Mouse (Mus musculus): ENCODE results near the gene Klhl20. TPM values are rescaled to one million over a fixed set of nuclear protein-coding genes. Genes with fewer than 3 reads are reported as not detected.

Gene Klhl20
- polyA plus RNA-seq, 1 experiment from 2014 or later: 10.4 TPM

GRCm38 (mm10) chr1:161140026-161140762 lies 8.9 kb upstream of the Klhl20 start:
- no peaks in the 10 kb centered on the region for H3K36me3 ChIP-seq
- ATAC-seq (ENCODE audit: extremely low read depth, insufficient number of reproducible peaks, low FRiP score, low TSS enrichment): no peak

GRCm38 (mm10) chr1:161139496-161139895 lies 8.2 kb upstream of the Klhl20 start:
- no peak overlapping the region for H3K4me3 ChIP-seq
- no peak for ATAC-seq (ENCODE audit: extremely low read depth, insufficient number of reproducible peaks, low FRiP score, low TSS enrichment)
- peaks cover 12% of the 10 kb centered on the region; the same call in 1 of the 2 replicates for H3K4me1 ChIP-seq
- no peak overlapping the region for H3K4me2 ChIP-seq
- 73% methylated on average over 2 of the region's 2 CpGs for WGBS
- no peak overlapping the region for H3K9ac ChIP-seq
- no peak overlapping the region for H3K27ac ChIP-seq (replicated peaks)
- H3K9me3 ChIP-seq: no peaks in the 10 kb centered on the region
- H3K36me3 ChIP-seq: no peaks in the 10 kb centered on the region
- H3K27me3 ChIP-seq (replicated peaks): no peaks in the 10 kb centered on the region; the same call in 1 of the 2 replicates

More at GRCm38 (mm10) chr1:161140026-161140762, 8.9 kb upstream of the Klhl20 start:
- H3K27me3 ChIP-seq (replicated peaks): no peaks in the 10 kb centered on the region; the same call in 1 of the 2 replicates
- no peak overlapping the region for H3K9ac ChIP-seq
- no peak overlapping the region for H3K4me3 ChIP-seq
- H3K4me1 ChIP-seq: peaks cover 12% of the 10 kb centered on the region; the same call in 1 of the 2 replicates
- no peaks in the 10 kb centered on the region for H3K9me3 ChIP-seq
- H3K4me2 ChIP-seq: no peak overlapping the region
- no peak overlapping the region for H3K27ac ChIP-seq (replicated peaks)
- 69% methylated on average over 9 of the region's 9 CpGs for whole genome bisulfite sequencing

DNA sequence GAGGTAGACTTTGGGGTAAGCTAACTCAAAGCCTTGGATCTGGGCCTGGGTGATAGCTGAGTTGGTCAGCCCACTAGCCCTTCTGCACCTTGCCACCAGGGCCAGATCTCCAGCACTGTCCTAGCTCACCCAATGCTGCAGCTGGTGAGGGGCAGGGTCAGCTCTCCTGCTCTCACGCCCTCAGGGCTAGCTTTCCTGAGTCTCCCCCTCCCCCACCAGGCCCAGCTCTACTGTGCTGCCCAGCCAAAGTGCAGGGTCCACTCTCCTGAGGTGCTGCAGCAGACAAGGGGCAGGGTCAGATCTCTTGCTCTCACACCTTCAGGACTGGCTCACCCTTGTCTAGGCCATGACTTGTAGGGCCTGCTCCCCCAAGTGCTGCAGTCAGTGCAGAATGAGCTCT lies 4.8 kb downstream of the Klhl20 start:
- H3K4me2 ChIP-seq: no peak overlapping the region
- 69% methylated on average over 1 of the region's 1 CpGs for WGBS
- H3K9me3 ChIP-seq: no peaks in the 10 kb centered on the region
- H3K27me3 ChIP-seq (replicated peaks): no peaks in the 10 kb centered on the region
- no peak overlapping the region for H3K27ac ChIP-seq (replicated peaks)
- no peak overlapping the region for H3K4me3 ChIP-seq
- H3K36me3 ChIP-seq: peaks cover 16% of the 10 kb centered on the region
- ATAC-seq (ENCODE audit: extremely low read depth, insufficient number of reproducible peaks, low FRiP score, low TSS enrichment): no peak
- peaks cover 12% of the 10 kb centered on the region for H3K4me1 ChIP-seq
- H3K9ac ChIP-seq: no peak overlapping the region

GRCm38 (mm10) chr1:161122661-161123418 lies 8.5 kb downstream of the Klhl20 start:
- H3K4me1 ChIP-seq: no peaks in the 10 kb centered on the region
- H3K27me3 ChIP-seq (replicated peaks): no peaks in the 10 kb centered on the region
- no peak overlapping the region for H3K4me2 ChIP-seq
- H3K27ac ChIP-seq (replicated peaks): no peak overlapping the region
- no peak overlapping the region for H3K4me3 ChIP-seq
- H3K36me3 ChIP-seq: peaks cover 20% of the 10 kb centered on the region
- H3K9me3 ChIP-seq: no peaks in the 10 kb centered on the region
- H3K9ac ChIP-seq: no peak overlapping the region
- 90% methylated on average over 10 of the region's 10 CpGs for WGBS
- ATAC-seq (ENCODE audit: extremely low read depth, insufficient number of reproducible peaks, low FRiP score, low TSS enrichment): no peak

- no peak overlapping the region for H3K9ac ChIP-seq
- ATAC-seq (ENCODE audit: extremely low read depth, insufficient number of reproducible peaks, low FRiP score, low TSS enrichment): no peak
- peaks cover under 1% of the 10 kb centered on the region for H3K36me3 ChIP-seq
- no peak overlapping the region for H3K27ac ChIP-seq (replicated peaks)
- H3K27me3 ChIP-seq (replicated peaks): no peaks in the 10 kb centered on the region
- no peaks in the 10 kb centered on the region for H3K9me3 ChIP-seq
- no peak overlapping the region for H3K4me2 ChIP-seq
- 0 out of 2 replicates have a peak, but pooled peaks cover 3% of the 10 kb centered on the region for H3K4me1 ChIP-seq
- H3K4me3 ChIP-seq: no peak overlapping the region
Measured at GRCm38 (mm10) chr1:161114591-161114990, 16.7 kb downstream of the Klhl20 start.

- Histone ChIP-seq H3K9me3 (no peaks in the 10 kb centered on the region), H3K4me2 (no peak overlapping the region), H3K27me3 (replicated peaks) (no peaks in the 10 kb centered on the region), H3K27ac (replicated peaks) (no peak overlapping the region), H3K4me3 (no peak overlapping the region), H3K9ac (no peak overlapping the region), H3K36me3 (peaks cover 34% of the 10 kb centered on the region), H3K4me1 (no peaks in the 10 kb centered on the region)
- ATAC-seq (ENCODE audit: extremely low read depth, insufficient number of reproducible peaks, low FRiP score, low TSS enrichment): no peak
- 83% methylated on average over 8 of the region's 8 CpGs for WGBS
Measured at GRCm38 (mm10) chr1:161109216-161109615, 22.1 kb downstream of the Klhl20 start.

DNA sequence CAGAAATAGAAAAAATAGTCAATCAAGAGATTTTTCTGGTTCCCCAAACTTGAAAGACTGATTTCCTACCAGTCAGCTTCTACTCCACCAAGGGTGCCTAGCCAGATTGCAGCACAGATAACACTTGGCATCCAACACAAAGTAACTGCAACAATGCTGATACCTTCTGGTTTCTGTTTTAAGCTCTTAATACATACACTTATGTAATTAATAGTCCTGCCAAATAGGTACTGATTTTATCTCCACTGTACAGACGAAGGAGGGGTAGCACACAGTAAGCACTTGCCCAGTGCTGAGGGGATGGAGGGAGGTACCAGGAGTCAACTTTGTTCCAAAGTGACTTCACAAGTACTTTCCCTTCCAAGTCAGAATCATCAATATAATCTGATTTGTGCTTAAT lies 27.5 kb downstream of the Klhl20 start:
- H3K27me3 ChIP-seq (replicated peaks): no peaks in the 10 kb centered on the region
- WGBS: 76% methylated on average over 1 of the region's 1 CpGs
- H3K36me3 ChIP-seq: peaks cover 66% of the 10 kb centered on the region
- no peak for ATAC-seq (ENCODE audit: extremely low read depth, insufficient number of reproducible peaks, low FRiP score, low TSS enrichment)
- no peak overlapping the region for H3K4me3 ChIP-seq
- H3K9ac ChIP-seq: no peak overlapping the region
- no peaks in the 10 kb centered on the region for H3K9me3 ChIP-seq
- no peaks in the 10 kb centered on the region for H3K4me1 ChIP-seq
- no peak overlapping the region for H3K4me2 ChIP-seq
- H3K27ac ChIP-seq (replicated peaks): no peak overlapping the region

DNA sequence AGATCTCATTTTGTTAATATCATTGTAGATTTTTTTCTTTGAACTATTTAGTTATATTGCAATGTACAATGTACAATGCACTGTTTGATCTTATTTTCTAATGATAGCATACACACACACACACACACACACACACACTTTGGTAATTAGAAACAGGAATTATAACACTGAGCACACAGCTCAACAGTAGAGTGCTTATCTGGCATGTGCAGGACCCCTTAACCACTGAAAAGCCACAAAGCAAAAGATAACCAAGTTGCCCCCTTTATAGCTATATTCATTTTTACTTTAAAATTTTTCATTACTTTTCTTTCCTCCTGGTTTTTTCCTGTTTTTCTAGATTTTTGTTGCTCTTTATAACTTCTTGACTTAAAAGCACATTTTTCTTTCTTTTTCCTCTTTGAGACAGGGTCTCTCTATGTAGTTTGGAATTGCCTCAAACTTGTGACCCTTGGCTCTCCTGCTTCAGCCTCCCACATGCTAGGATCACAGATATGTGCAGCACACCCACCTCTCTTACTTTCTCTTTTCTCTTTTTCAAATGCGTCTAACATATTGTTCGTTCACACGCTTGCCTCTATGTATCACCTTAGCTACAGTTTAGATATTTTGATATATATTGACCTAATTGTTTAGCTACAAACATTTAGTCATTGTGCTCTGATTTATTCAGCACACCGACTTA lies 31.4 kb downstream of the Klhl20 start:
- no peak for ATAC-seq (ENCODE audit: extremely low read depth, insufficient number of reproducible peaks, low FRiP score, low TSS enrichment)
- H3K27me3 ChIP-seq (replicated peaks): no peaks in the 10 kb centered on the region
- H3K4me1 ChIP-seq: no peaks in the 10 kb centered on the region
- no peaks in the 10 kb centered on the region for H3K9me3 ChIP-seq
- H3K36me3 ChIP-seq: peaks cover 71% of the 10 kb centered on the region
- H3K4me3 ChIP-seq: no peak overlapping the region
- no peak overlapping the region for H3K9ac ChIP-seq
- H3K27ac ChIP-seq (replicated peaks): no peak overlapping the region
- 89% methylated on average over 4 of the region's 4 CpGs for WGBS
- no peak overlapping the region for H3K4me2 ChIP-seq

DNA sequence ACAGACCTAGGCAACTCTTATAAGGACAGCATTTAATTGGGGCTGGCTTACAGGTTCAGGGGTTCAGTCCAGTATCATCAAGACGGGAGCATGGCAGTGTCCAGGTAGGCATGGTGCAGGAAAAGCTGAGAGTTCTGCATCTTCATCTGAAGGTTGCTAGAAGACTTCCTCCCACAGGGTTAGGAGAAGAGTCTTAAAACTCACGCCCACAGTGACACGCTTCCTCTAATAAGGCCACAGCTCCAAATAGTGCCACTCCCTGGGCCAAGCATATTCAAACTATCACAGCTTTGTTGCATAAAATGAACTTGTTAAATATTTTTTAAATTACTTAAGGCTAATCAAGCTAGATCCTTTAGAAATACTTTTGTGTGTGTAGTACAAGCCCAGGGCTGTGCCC lies 54.1 kb downstream of the Klhl20 start:
- Histone ChIP-seq H3K4me2 (no peak overlapping the region), H3K27ac (replicated peaks) (no peak overlapping the region), H3K9me3 (no peaks in the 10 kb centered on the region), H3K9ac (no peak overlapping the region), H3K27me3 (replicated peaks) (no peaks in the 10 kb centered on the region), H3K4me3 (no peak overlapping the region), H3K4me1 (peaks cover 18% of the 10 kb centered on the region), H3K36me3 (peaks cover 60% of the 10 kb centered on the region)
- 92% methylated on average over 3 of the region's 3 CpGs for WGBS
- ATAC-seq (ENCODE audit: extremely low read depth, insufficient number of reproducible peaks, low FRiP score, low TSS enrichment): no peak

- Histone ChIP-seq H3K27ac (replicated peaks) (no peak overlapping the region), H3K4me3 (no peak overlapping the region), H3K4me1 (peaks cover 28% of the 10 kb centered on the region), H3K27me3 (replicated peaks) (no peaks in the 10 kb centered on the region), H3K9me3 (no peaks in the 10 kb centered on the region), H3K4me2 (no peak overlapping the region), H3K36me3 (peaks cover 53% of the 10 kb centered on the region), H3K9ac (no peak overlapping the region)
- 86% methylated on average over 6 of the region's 6 CpGs for WGBS
- no peak for ATAC-seq (ENCODE audit: extremely low read depth, insufficient number of reproducible peaks, low FRiP score, low TSS enrichment)
Measured at GRCm38 (mm10) chr1:161076238-161076637, 55.1 kb downstream of the Klhl20 start.

GRCm38 (mm10) chr1:161071272-161071620 lies 60.1 kb downstream of the Klhl20 start:
- H3K27ac ChIP-seq (replicated peaks): peak overlapping the region; percentile 73
- peak overlapping the region; percentile 90 for H3K4me3 ChIP-seq
- WGBS: 0% methylated on average over 12 of the region's 12 CpGs
- ATAC-seq (ENCODE audit: extremely low read depth, insufficient number of reproducible peaks, low FRiP score, low TSS enrichment): no peak
- no peaks in the 10 kb centered on the region for H3K9me3 ChIP-seq
- peak overlapping the region; percentile 93 for H3K4me2 ChIP-seq
- peaks cover 13% of the 10 kb centered on the region for H3K36me3 ChIP-seq
- peak overlapping the region; percentile 93 for H3K9ac ChIP-seq
- peaks cover 37% of the 10 kb centered on the region for H3K4me1 ChIP-seq
- H3K27me3 ChIP-seq (replicated peaks): no peaks in the 10 kb centered on the region

All from heart, embryonic 13.5 days (tissue).